Mouse (Mus musculus) CD4-positive helper T cell, adult 2 months (primary cell): ENCODE data around the gene Car9.
"Not testable (repeated sequence)": the region's sequence is repeated elsewhere in the genome, so short reads cannot be mapped to it uniquely, and the experiment has no call there.

Experiments
- DNase-seq: peaks from one replicate; pipeline ENCODE4 v3.0.0-alpha.2; 2012; ENCODE audit warnings: low read depth, missing footprints, low spot score

Gene Car9

GRCm38 (mm10) chr4:43528487-43528886 lies 21.7 kb downstream of the Car9 start:
- DNase-seq, result peak; percentile 49

DNA sequence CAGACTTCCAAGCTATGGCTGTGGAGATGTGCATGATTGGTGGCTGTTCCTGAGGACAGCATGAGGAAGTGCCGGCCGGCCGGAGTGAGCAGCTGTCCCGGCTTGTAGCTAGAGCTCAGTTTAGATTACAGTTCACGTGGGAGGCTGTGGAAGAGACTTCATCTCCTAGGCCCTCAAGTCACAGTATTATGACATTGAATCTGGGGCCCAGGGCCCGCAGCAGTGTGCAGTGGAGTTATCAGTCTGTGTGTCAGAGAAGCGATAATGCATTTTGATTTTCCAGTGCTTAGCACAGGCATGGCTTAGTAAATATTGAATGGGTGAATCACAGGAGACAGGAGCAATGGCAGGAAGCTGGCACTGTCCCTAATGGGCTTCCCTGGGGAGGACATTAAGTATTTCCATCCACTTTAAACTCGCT lies 23.3 kb downstream of the Car9 start:
- DNase-seq, result no peak

DNA sequence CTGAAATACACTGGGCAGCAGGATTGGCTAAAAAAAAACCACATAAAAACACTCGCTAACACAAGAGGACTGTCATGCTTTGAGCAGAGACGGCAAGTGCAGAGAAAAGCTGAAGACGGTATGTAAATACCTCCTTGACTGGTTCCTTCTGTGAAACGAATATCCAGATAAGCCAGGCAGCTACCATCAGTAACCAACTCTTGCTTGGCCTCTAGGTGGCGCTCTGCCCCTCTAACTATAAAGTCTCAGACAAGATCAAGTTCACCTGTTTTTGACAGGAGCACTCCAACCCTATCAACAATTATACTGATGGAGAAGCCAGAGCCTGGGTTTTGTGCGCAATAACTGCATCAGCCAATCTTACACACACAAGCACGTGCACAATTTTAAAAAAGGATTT lies 23.8 kb downstream of the Car9 start:
- DNase-seq, result peak; percentile 81

- DNase-seq, result no peak
Measured at GRCm38 (mm10) chr4:43533270-43533669, 26.5 kb downstream of the Car9 start.

- DNase-seq, result no peak
Measured at GRCm38 (mm10) chr4:43535628-43536027, 28.9 kb downstream of the Car9 start.

- no peak for DNase-seq
Measured at GRCm38 (mm10) chr4:43536031-43536430, 29.3 kb downstream of the Car9 start.

DNA sequence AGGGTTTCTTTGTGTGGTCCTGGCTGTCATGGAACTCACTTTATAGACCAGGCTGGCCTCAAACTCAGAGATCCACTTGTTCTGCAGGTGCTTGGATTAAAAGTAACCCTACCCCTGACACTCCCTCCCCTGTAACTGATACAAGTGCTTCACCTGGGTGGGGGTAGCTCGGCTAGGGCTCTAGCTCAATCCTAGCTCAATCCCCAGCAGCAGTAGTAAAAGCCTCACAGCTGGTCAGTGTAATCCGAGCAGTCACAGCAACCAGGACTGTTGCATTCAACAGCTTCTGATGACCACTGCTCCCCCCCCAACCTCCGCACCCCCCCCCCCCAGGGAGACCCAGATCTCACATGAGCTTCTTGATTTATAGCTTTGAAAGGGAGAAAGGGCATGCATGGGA lies 35.3 kb downstream of the Car9 start:
- DNase-seq, result no peak

DNA sequence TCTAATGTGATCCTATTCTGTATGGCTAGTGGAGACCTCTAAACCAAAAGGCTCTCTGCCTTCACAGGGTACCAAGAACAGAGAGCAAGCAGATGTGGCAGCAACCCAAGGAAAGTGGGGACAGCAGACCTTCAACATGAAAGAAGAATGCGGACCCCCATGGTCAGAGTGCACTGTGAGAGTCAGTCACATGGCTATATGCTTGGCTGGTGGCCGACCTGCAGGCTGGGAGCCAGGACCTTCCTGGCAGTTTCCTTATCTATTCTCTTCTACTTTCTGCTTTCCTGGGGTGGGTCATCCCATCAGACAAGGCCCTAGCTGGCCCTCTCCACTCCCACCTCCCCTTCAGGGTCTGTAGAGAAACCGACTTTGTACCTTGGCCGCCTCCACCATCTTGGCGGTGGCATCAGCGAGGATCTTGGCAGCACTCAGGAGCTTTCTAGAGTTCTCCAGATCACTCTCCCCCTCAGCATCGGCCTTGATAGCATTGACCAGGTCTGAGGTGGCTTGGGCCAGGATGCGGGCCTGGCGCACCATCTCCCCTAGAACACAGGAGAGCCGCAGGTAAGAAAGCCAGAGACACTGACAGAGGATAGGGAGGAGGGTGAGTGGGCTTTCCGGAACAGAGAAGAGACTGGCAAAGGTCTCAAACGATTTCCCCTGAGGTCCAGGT lies 39.7 kb downstream of the Car9 start:
- no peak for DNase-seq

DNA sequence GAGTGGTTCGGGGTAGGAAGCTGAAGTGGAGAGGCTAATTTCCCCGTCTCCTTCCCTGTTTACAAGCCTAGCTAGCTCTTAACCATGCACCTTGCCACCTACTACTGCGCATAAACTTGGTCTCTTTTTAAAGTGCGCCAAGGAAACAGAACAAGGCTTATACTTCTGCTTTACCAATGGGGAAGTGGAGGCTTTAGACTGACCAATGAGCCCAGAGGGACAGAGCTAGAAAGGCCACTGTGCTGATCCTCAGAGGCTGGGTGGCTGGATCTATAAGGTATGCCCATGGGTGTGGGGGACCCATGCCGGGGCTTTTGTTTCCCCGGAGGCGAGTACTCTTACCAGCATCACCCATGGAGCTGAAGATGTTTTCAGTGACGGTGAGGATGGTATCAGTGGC lies 40.4 kb downstream of the Car9 start:
- no peak for DNase-seq

GRCm38 (mm10) chr4:43549055-43549454 lies 42.3 kb downstream of the Car9 start:
- DNase-seq, result no peak

- DNase-seq, result not testable (repeated sequence)
Measured at GRCm38 (mm10) chr4:43551854-43552253, 45.1 kb downstream of the Car9 start.

DNA sequence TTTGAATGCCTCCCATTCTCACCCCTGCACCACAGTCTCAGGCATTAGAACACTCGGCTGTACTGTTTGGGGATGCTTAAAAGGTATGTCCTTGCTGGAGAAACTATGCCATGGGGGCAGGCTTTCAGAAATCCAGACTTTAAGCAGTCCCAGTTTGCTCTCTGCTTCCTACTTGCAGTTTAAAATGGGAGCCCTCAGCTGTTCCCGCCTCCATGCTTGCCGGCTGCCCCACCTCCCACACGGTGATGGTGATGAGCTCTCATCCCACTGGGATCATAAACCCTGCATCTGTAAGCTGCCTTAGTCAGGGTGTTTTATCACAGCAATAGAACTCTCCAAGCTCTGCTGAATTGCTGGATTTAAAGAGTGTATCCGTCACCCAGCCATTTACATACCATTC lies 45.7 kb downstream of the Car9 start:
- DNase-seq, result no peak

DNA sequence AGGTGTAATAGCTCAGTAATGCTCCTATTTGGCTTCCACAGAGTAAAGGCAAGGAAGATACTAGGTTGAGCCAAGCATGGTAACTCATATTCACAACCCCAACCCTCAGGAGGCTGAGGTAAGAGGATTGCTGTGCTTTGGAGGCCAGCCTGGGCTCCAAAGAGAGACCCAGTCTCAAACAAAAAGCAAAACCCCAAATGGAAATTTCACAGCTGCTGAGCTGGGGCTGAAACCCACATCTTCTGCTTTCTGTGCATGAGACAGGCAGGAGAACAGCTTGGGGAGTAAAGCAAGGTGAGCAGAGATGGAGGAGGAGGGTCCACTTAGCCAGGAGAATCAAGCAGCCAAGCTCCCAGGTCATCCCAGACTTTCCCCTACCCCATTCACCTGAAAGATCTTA lies 47.1 kb downstream of the Car9 start:
- DNase-seq, result no peak

- DNase-seq, result no peak
Measured at GRCm38 (mm10) chr4:43555926-43556325, 49.2 kb downstream of the Car9 start.

GRCm38 (mm10) chr4:43558028-43558630 lies 51.4 kb downstream of the Car9 start:
- DNase-seq, result no peak

GRCm38 (mm10) chr4:43558631-43559356 lies 52.0 kb downstream of the Car9 start:
- DNase-seq, result peak; percentile 76

GRCm38 (mm10) chr4:43559519-43560242 lies 52.9 kb downstream of the Car9 start:
- no peak for DNase-seq

- DNase-seq, result no peak
Measured at GRCm38 (mm10) chr4:43560243-43560611, 53.5 kb downstream of the Car9 start.

DNA sequence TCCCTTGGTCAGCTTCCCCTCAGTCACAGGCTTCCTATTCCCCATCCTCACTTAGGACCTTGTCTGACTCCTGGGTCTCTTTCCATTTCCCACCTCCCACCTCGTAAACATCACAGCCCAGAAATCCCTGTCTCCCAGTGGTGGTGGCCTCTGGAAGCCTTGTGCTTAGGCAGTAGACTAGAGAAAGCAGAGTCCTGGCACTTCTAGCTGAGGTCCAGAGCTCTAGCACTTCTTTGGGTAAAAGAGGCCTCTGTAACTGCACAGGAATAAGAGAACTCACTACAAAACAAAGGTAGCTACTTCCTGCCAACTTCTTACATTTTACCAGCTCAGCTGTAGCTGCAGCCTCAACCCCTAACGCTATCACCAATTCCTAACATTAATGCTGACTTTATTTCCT lies 54.2 kb downstream of the Car9 start:
- DNase-seq, result peak; percentile 26

DNA sequence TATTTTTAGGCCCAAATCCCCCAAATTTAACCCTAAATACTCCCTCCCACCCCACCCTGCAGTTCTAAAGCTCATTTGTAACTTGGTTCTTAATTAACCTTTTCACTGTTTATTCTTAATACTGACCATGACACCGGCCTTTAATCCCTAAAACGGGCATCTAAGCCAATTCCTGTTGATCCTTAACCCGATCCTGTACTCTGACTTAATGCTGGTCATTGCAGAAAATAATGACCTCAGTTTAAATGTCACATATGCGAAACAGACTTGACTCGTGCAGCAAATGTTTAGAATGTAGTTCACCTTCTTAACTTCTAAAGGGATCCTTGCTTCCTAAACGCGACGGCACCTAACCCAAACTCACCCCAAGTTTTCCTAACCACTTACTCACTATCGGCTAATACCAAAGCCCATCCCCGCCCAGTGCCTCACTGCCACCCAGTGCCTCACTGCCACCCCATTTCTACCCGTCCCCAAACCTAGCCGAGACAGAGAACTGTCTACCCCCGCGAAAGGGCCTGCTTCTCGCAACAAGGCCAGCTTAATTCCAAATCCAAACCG lies 54.8 kb downstream of the Car9 start:
- DNase-seq, result no peak

- DNase-seq, result peak; percentile 96
Measured at GRCm38 (mm10) chr4:43561997-43562768, 55.4 kb downstream of the Car9 start, which contains the start of the genes Creb3 and Tln1. Creb3 (plus strand) TSS chr4:43562332. Tln1 (minus strand) TSS chr4:43562691.
